Mouse (Mus musculus): ENCODE data around the gene Fstl1. TPM values are rescaled to one million over a fixed set of nuclear protein-coding genes. Genes with fewer than 3 reads are reported as not detected.
A peak's percentile ranks its signal among the peaks of the same experiment; 100 is the strongest.

Gene Fstl1
- 111 and 126 TPM in 2 replicates for polyA plus RNA-seq (2014; fragmentation: Nextera tagmentation; extraction: Ambion mirVana)

GRCm38 (mm10) chr16:37776860-37777651 lies at the start of gene Fstl1:
Gene Fstl1, plus strand, starts transcription at chr16:37776873.
- Histone ChIP-seq H3K4me1 (replicated peaks; ENCODE audit: control insufficient read depth, insufficient read depth, low read length) (peaks cover 32% of the 10 kb centered on the region), H3K36me3 (replicated peaks; ENCODE audit: control insufficient read depth, insufficient read depth) (no peaks in the 10 kb centered on the region), H3K4me3 (replicated peaks; ENCODE audit: low read length) (peak within 1 kb of the TSS; percentile 73), H3K9ac (peak within 1 kb of the TSS; percentile 82), H3K4me2 (replicated peaks) (peak within 1 kb of the TSS; percentile 96), H3K9me3 (ENCODE audit: control insufficient read depth, low read length) (no peaks in the 10 kb centered on the region), H3K27ac (peak within 1 kb of the TSS; percentile 54; the same call in 1 of the 2 replicates), H3K27me3 (ENCODE audit: control insufficient read depth, insufficient read depth, low read length) (no peaks in the 10 kb centered on the region)
- 2% methylated on average over 43 of the region's 52 CpGs for WGBS
- DNase-seq (ENCODE audit: low spot score) (no peak), ATAC-seq (ENCODE audit: low FRiP score) (peak; percentile 86)

GRCm38 (mm10) chr16:37728674-37729073 lies 48.0 kb upstream of the Fstl1 start:
- H3K4me3 ChIP-seq (replicated peaks; ENCODE audit: low read length), result no peak overlapping the region
- ATAC-seq (ENCODE audit: low FRiP score), result no peak
- no peak overlapping the region for H3K9ac ChIP-seq
- no peak for DNase-seq (ENCODE audit: low spot score)
- no peaks in the 10 kb centered on the region for H3K36me3 ChIP-seq (replicated peaks; ENCODE audit: control insufficient read depth, insufficient read depth)
- H3K9me3 ChIP-seq (ENCODE audit: control insufficient read depth, low read length), result no peaks in the 10 kb centered on the region
- H3K27me3 ChIP-seq (ENCODE audit: control insufficient read depth, insufficient read depth, low read length), result 0 out of 2 replicates have a peak, but pooled peaks cover 3% of the 10 kb centered on the region
- H3K4me1 ChIP-seq (replicated peaks; ENCODE audit: control insufficient read depth, insufficient read depth, low read length), result no peaks in the 10 kb centered on the region; the same call in 1 of the 2 replicates
- WGBS, result 75% methylated on average over 1 of the region's 1 CpGs
- H3K4me2 ChIP-seq (replicated peaks), result no peak overlapping the region
- no peak overlapping the region for H3K27ac ChIP-seq

DNA sequence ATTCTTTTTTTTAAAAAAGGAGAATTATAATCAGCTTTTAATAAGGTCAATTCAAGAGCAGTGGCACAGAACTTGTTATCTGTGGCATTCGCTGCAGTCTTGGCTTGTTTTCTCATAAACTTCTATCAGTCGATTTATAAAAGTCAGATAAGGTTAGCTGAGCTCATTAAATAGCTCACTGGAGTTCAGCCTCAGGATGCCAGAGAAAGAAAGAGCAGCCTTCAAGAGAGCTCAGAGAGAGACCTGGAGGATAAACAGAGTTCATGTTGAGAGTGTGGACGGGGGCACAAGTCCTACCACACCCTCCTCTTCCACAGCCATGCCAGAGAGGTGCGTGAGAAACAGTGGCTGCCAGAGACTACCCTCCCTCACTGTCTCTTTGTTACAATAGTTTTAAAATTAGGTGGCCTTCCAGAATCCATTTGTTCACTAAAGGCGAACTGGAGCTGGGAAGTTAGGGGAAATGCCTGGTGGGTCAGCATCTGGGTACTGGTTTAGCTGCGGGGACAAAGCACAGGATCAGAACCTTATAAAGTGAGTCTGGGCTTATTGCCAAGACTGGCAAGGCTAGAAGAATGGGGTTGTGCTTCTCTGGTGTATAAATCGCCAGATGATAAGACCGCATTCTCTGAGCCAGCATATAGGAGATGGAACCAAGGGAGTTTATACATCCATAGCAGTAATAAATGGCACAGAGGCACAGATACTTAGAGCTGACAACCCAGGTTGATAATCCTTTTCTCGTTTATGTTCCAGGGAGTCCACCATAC lies 47.1 kb upstream of the Fstl1 start:
- no peak for DNase-seq (ENCODE audit: low spot score)
- Histone ChIP-seq H3K36me3 (replicated peaks; ENCODE audit: control insufficient read depth, insufficient read depth) (no peaks in the 10 kb centered on the region), H3K4me1 (replicated peaks; ENCODE audit: control insufficient read depth, insufficient read depth, low read length) (no peaks in the 10 kb centered on the region; the same call in 1 of the 2 replicates)

GRCm38 (mm10) chr16:37730293-37730835 lies 46.3 kb upstream of the Fstl1 start:
- H3K27ac ChIP-seq, result no peak overlapping the region
- DNase-seq (ENCODE audit: low spot score) (no peak), ATAC-seq (ENCODE audit: low FRiP score) (no peak)
- no peaks in the 10 kb centered on the region; the same call in 1 of the 2 replicates for H3K4me1 ChIP-seq (replicated peaks; ENCODE audit: control insufficient read depth, insufficient read depth, low read length)
- H3K9ac ChIP-seq, result no peak overlapping the region
- H3K9me3 ChIP-seq (ENCODE audit: control insufficient read depth, low read length), result no peaks in the 10 kb centered on the region
- 88% methylated on average over 8 of the region's 8 CpGs for WGBS
- H3K4me3 ChIP-seq (replicated peaks; ENCODE audit: low read length), result no peak overlapping the region
- no peaks in the 10 kb centered on the region for H3K36me3 ChIP-seq (replicated peaks; ENCODE audit: control insufficient read depth, insufficient read depth)
- 0 out of 2 replicates have a peak, but pooled peaks cover 3% of the 10 kb centered on the region for H3K27me3 ChIP-seq (ENCODE audit: control insufficient read depth, insufficient read depth, low read length)
- no peak overlapping the region for H3K4me2 ChIP-seq (replicated peaks)

More for the DNA sequence above, 47.1 kb upstream of the Fstl1 start:
- Histone ChIP-seq H3K9me3 (ENCODE audit: control insufficient read depth, low read length) (no peaks in the 10 kb centered on the region), H3K27ac (no peak overlapping the region), H3K4me3 (replicated peaks; ENCODE audit: low read length) (no peak overlapping the region), H3K4me2 (replicated peaks) (no peak overlapping the region), H3K9ac (no peak overlapping the region), H3K27me3 (ENCODE audit: control insufficient read depth, insufficient read depth, low read length) (0 out of 2 replicates have a peak, but pooled peaks cover 3% of the 10 kb centered on the region)
- no peak for ATAC-seq (ENCODE audit: low FRiP score)
- 69% methylated on average over 9 of the region's 9 CpGs for WGBS

- no peak for DNase-seq (ENCODE audit: low spot score)
- no peak overlapping the region for H3K27ac ChIP-seq
- WGBS, result 80% methylated on average over 4 of the region's 4 CpGs
- no peaks in the 10 kb centered on the region for H3K36me3 ChIP-seq (replicated peaks; ENCODE audit: control insufficient read depth, insufficient read depth)
- H3K4me2 ChIP-seq (replicated peaks), result no peak overlapping the region
- no peaks in the 10 kb centered on the region; the same call in 1 of the 2 replicates for H3K4me1 ChIP-seq (replicated peaks; ENCODE audit: control insufficient read depth, insufficient read depth, low read length)
- H3K9me3 ChIP-seq (ENCODE audit: control insufficient read depth, low read length), result no peaks in the 10 kb centered on the region
- H3K27me3 ChIP-seq (ENCODE audit: control insufficient read depth, insufficient read depth, low read length), result 0 out of 2 replicates have a peak, but pooled peaks cover 3% of the 10 kb centered on the region
- H3K9ac ChIP-seq, result no peak overlapping the region
- ATAC-seq (ENCODE audit: low FRiP score), result no peak
- H3K4me3 ChIP-seq (replicated peaks; ENCODE audit: low read length), result no peak overlapping the region
Observed at GRCm38 (mm10) chr16:37731431-37731830, 45.2 kb upstream of the Fstl1 start.

- Histone ChIP-seq H3K4me1 (replicated peaks; ENCODE audit: control insufficient read depth, insufficient read depth, low read length) (no peaks in the 10 kb centered on the region; the same call in 1 of the 2 replicates), H3K36me3 (replicated peaks; ENCODE audit: control insufficient read depth, insufficient read depth) (no peaks in the 10 kb centered on the region), H3K4me2 (replicated peaks) (no peak overlapping the region), H3K27ac (0 out of 2 replicates have a peak overlapping the region, but pooled peaks have one; percentile 49), H3K4me3 (replicated peaks; ENCODE audit: low read length) (no peak overlapping the region), H3K9ac (no peak overlapping the region), H3K9me3 (ENCODE audit: control insufficient read depth, low read length) (no peaks in the 10 kb centered on the region), H3K27me3 (ENCODE audit: control insufficient read depth, insufficient read depth, low read length) (0 out of 2 replicates have a peak, but pooled peaks cover 3% of the 10 kb centered on the region)
- no peak for DNase-seq (ENCODE audit: low spot score)
- ATAC-seq (ENCODE audit: low FRiP score), result no peak
- 67% methylated on average over 7 of the region's 7 CpGs for WGBS
Observed at GRCm38 (mm10) chr16:37732023-37732761, 44.5 kb upstream of the Fstl1 start.

DNA sequence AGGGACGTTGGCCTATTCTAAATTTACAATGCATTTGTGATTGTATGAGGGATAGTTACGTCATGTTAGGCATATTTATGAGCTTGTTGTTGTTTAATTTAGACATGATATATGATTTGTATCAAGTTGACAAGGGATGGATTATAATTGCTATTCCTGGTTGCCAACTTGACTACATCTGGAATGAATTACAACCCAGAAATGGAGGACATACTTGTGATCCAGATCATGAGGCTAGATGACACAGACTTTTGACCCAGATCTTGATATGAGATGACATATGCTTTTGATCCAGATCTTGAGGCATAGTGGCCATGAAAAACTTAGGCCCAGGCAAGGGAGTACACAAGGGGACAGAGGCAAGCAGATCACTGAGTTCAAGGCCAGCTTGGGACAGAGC lies 36.6 kb upstream of the Fstl1 start:
- ATAC-seq (ENCODE audit: low FRiP score), result no peak
- Histone ChIP-seq H3K4me3 (replicated peaks; ENCODE audit: low read length) (no peak overlapping the region), H3K4me2 (replicated peaks) (no peak overlapping the region), H3K9me3 (ENCODE audit: control insufficient read depth, low read length) (no peaks in the 10 kb centered on the region), H3K9ac (no peak overlapping the region), H3K36me3 (replicated peaks; ENCODE audit: control insufficient read depth, insufficient read depth) (no peaks in the 10 kb centered on the region), H3K4me1 (replicated peaks; ENCODE audit: control insufficient read depth, insufficient read depth, low read length) (no peaks in the 10 kb centered on the region), H3K27ac (no peak overlapping the region), H3K27me3 (ENCODE audit: control insufficient read depth, insufficient read depth, low read length) (no peaks in the 10 kb centered on the region)
- 85% methylated on average over 2 of the region's 2 CpGs for WGBS
- no peak for DNase-seq (ENCODE audit: low spot score)

DNA sequence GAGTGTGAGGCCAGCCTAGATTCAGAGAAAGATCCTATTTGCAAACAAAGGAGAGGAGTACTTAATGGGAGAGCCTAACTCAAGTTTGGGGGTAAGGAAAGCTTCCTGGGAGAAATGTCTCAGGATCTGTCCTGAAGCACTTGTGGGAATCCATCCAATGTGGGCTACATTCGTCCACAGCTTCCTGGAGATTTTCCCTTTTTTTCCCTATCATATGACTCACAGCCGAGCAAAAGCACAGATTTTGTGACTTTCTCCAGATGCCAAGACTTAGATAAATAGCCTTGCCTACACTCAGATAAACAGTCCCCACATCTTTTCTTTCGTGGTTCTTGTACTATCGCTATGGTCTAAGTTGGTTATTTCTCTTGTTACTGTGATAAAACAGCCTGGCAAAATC lies 34.4 kb upstream of the Fstl1 start:
- H3K4me2 ChIP-seq (replicated peaks), result no peak overlapping the region
- ATAC-seq (ENCODE audit: low FRiP score) (no peak), DNase-seq (ENCODE audit: low spot score) (no peak)
- no peak overlapping the region for H3K4me3 ChIP-seq (replicated peaks; ENCODE audit: low read length)
- no peaks in the 10 kb centered on the region for H3K9me3 ChIP-seq (ENCODE audit: control insufficient read depth, low read length)
- H3K27ac ChIP-seq, result no peak overlapping the region
- WGBS, result 87% methylated on average over 4 of the region's 4 CpGs
- H3K36me3 ChIP-seq (replicated peaks; ENCODE audit: control insufficient read depth, insufficient read depth), result no peaks in the 10 kb centered on the region
- no peaks in the 10 kb centered on the region for H3K27me3 ChIP-seq (ENCODE audit: control insufficient read depth, insufficient read depth, low read length)
- no peak overlapping the region for H3K9ac ChIP-seq
- H3K4me1 ChIP-seq (replicated peaks; ENCODE audit: control insufficient read depth, insufficient read depth, low read length), result no peaks in the 10 kb centered on the region

Measured in hindbrain, embryonic 14.5 days (tissue).